Mouse (Mus musculus) embryo, embryonic 9.5 days (tissue): ENCODE data around the gene Cdh4.

Experiments used
- DNase-seq: peaks from one replicate; pipeline ENCODE4 v3.0.0-alpha.2; 2017; ENCODE audit errors: extremely low spot score

The Cdh4 gene

GRCm38 (mm10) chr2:179591661-179592060 lies 149.4 kb downstream of the Cdh4 start:
- no peak for DNase-seq

- no peak for DNase-seq
These were observed 152.8 kb downstream of the Cdh4 start for GRCm38 (mm10) chr2:179595013-179595412.

- no peak for DNase-seq
These were observed 156.7 kb downstream of the Cdh4 start for GRCm38 (mm10) chr2:179598886-179599285.

- no peak for DNase-seq
These were observed 157.7 kb downstream of the Cdh4 start for GRCm38 (mm10) chr2:179599886-179600285.

GRCm38 (mm10) chr2:179600347-179600746 lies 158.1 kb downstream of the Cdh4 start:
- no peak for DNase-seq

GRCm38 (mm10) chr2:179601167-179601566 lies 158.9 kb downstream of the Cdh4 start:
- DNase-seq = no peak

- no peak for DNase-seq
These were observed 162.5 kb downstream of the Cdh4 start for GRCm38 (mm10) chr2:179604746-179605145.

- DNase-seq = no peak
These were observed 163.0 kb downstream of the Cdh4 start for GRCm38 (mm10) chr2:179605255-179605654.

GRCm38 (mm10) chr2:179606341-179606740 lies 164.1 kb downstream of the Cdh4 start:
- no peak for DNase-seq

- DNase-seq = peak; percentile 42
These were observed 173.7 kb downstream of the Cdh4 start for GRCm38 (mm10) chr2:179615906-179616305.

- no peak for DNase-seq
These were observed 181.6 kb downstream of the Cdh4 start for GRCm38 (mm10) chr2:179623643-179624473.

GRCm38 (mm10) chr2:179627563-179627962 lies 185.3 kb downstream of the Cdh4 start:
- no peak for DNase-seq

GRCm38 (mm10) chr2:179630720-179631119 lies 188.5 kb downstream of the Cdh4 start:
- peak; percentile 38 for DNase-seq

- no peak for DNase-seq
These were observed 198.5 kb downstream of the Cdh4 start for GRCm38 (mm10) chr2:179640576-179641301.

- no peak for DNase-seq
These were observed 206.5 kb downstream of the Cdh4 start for GRCm38 (mm10) chr2:179648573-179649263.

GRCm38 (mm10) chr2:179649370-179649769 lies 207.1 kb downstream of the Cdh4 start:
- DNase-seq = no peak

GRCm38 (mm10) chr2:179650168-179650567 lies 207.9 kb downstream of the Cdh4 start:
- no peak for DNase-seq

GRCm38 (mm10) chr2:179655506-179655905 lies 213.3 kb downstream of the Cdh4 start:
- DNase-seq = no peak

GRCm38 (mm10) chr2:179659254-179659653 lies 217.0 kb downstream of the Cdh4 start:
- DNase-seq = no peak

GRCm38 (mm10) chr2:179661998-179662714 lies 219.9 kb downstream of the Cdh4 start:
- peak; percentile 32 for DNase-seq

- no peak for DNase-seq
These were observed 220.5 kb downstream of the Cdh4 start for GRCm38 (mm10) chr2:179662739-179663138.

- no peak for DNase-seq
These were observed 221.4 kb downstream of the Cdh4 start for GRCm38 (mm10) chr2:179663652-179664051.
